Mouse (Mus musculus): ENCODE data around the gene Tnfsf12.
"Not testable (repeated sequence)": the region's sequence is repeated elsewhere in the genome, so short reads cannot be mapped to it uniquely, and the experiment has no call there.

- TF ChIP-seq POLR2A (IDR thresholded peaks at IDR 0.05; ENCODE audit: borderline replicate concordance, control insufficient read depth, low read depth, low read length); CTCF (IDR thresholded peaks at IDR 0.05; ENCODE audit: control insufficient read depth, insufficient read depth, low read length): not testable (repeated sequence)
These were observed 7.2 kb upstream of the Tnfsf12 start for GRCm38 (mm10) chr11:69702886-69703285.

Data from bone marrow, adult 2 months (tissue).